Mouse (Mus musculus) erythroblast, embryonic 14.5 days (primary cell): ENCODE measurements around the gene Rundc3a.

Experiments
- GATA1 ChIP-seq: IDR thresholded peaks from 2 replicates; pipeline ENCODE4 v1.6.1; 2012; ENCODE audit warnings: low read length, inconsistent platforms, mixed read lengths
- TAL1 ChIP-seq: IDR thresholded peaks from 3 replicates; pipeline ENCODE4 v1.6.1; 2012; ENCODE audit warnings: low read length, inconsistent platforms, mixed read lengths

GRCm38 (mm10) chr11:102424666-102425065, 31.5 kb downstream of the Rundc3a start:
- TF ChIP-seq GATA1 (no peak), TAL1 (no peak)
